Mouse (Mus musculus) T-helper 2 cell (primary cell): ENCODE results near the gene Wdr54.

Source experiments
- in situ Hi-C: fragments of 300-600 bp; cut with MboI, MseI; formaldehyde crosslinking; loops from one replicate; pipeline ENCODE4 v1.15.1; 2025; ENCODE audit warnings: high pct_unique_total_duplicates

Gene Wdr54

GRCm38 (mm10) chr6:83131469-83132034, 24.6 kb downstream of the Wdr54 start:
- in situ Hi-C loops = no loop called here

GRCm38 (mm10) chr6:83127419-83127818, 28.8 kb downstream of the Wdr54 start:
- in situ Hi-C loops = no loop called here

DNA sequence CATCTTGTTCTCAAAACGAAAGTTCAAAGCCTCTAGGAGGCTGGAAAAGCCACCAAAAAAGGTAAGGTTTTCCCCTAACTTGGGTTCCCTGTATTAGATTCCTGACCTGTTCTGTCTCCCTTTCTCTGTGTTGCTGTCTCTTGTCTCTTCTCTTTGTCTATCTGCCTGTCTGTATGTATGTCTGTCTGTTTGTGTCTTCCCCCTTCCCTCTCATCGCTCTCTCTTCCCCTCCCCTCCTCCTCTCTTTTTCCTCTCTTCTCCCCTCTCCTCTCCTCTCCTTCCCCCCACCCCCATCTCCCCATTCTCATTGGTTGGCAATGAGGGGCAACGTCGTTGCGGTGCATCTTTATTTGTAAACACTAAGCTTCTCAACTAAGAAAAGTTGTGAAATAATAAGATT, 30.9 kb downstream of the Wdr54 start, which contains the start of gene Ino80b:
TSS of gene Ino80b (minus strand) at position 101 of the 400 bp plus-strand sequence.
- in situ Hi-C loops = no loop called here

DNA sequence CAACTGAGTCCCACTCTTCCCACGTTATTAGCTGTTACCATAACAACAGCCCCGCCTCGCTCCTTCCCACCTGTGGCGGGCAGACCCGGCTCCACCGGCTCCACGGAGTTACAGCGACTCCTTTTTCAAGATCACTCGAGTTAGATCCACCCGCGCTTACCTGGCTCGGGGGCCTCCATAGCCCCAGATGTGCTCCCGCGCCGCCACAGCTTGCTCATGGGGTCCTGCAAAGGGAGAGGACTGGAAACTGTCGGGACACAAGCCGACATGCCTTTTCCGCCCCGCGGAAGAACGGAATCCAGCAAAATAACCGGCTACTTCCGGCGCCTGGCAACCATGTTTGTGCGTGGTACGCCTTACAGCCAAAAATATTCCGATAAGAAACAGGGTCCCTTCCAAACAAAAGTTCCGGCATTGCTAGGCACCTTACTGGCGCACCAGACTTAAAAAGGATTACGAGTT, 31.3 kb downstream of the Wdr54 start:
- in situ Hi-C loops = no loop called here

DNA sequence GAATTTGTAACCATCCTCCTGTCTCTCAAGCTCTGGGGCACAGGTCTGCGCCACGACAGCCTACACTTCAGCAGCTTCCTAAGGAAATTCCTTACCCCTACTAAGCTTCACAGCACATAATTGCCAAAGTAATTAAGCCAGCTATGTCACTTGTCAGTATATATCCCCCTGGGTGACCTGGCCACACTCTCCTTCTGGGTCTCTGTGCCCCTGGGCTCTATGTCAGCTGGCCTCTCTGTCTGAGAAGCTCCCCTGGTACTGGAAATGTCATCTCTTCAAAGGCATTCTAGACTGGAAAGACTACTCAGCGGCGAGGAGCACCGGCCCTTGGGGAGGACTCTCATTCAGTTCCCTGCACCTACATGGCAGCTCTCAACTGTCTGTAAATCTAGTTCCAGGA, 33.2 kb downstream of the Wdr54 start:
- in situ Hi-C loops = no loop called here

GRCm38 (mm10) chr6:83121863-83122710, 34.1 kb downstream of the Wdr54 start:
- in situ Hi-C loops = no loop called here

- in situ Hi-C loops = no loop called here
These were observed 35.0 kb downstream of the Wdr54 start, which contains the start of gene Wbp1 for GRCm38 (mm10) chr6:83120930-83121862. Wbp1 (minus strand) TSS chr6:83121559.

DNA sequence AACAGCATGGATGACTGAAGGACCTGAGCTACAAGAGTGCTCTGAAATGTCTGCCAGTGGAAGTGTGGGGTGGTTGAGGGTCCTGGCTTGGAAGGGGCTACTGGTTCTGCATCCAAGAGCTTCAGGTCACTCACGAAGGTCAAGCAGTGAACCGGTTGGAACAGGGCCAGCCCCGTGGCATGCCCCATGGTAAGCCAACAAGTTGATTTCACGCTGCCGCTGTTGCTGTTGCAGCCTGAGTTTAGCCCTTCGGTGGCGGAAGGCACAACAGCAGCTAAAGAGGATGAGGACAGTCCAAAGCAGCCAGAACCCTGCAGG, 36.5 kb downstream of the Wdr54 start:
- in situ Hi-C loops = loop anchor here (5.0 kb wide), 1 partner anchor 42 kb away; the partner anchor contains the start of gene Pcgf1

DNA sequence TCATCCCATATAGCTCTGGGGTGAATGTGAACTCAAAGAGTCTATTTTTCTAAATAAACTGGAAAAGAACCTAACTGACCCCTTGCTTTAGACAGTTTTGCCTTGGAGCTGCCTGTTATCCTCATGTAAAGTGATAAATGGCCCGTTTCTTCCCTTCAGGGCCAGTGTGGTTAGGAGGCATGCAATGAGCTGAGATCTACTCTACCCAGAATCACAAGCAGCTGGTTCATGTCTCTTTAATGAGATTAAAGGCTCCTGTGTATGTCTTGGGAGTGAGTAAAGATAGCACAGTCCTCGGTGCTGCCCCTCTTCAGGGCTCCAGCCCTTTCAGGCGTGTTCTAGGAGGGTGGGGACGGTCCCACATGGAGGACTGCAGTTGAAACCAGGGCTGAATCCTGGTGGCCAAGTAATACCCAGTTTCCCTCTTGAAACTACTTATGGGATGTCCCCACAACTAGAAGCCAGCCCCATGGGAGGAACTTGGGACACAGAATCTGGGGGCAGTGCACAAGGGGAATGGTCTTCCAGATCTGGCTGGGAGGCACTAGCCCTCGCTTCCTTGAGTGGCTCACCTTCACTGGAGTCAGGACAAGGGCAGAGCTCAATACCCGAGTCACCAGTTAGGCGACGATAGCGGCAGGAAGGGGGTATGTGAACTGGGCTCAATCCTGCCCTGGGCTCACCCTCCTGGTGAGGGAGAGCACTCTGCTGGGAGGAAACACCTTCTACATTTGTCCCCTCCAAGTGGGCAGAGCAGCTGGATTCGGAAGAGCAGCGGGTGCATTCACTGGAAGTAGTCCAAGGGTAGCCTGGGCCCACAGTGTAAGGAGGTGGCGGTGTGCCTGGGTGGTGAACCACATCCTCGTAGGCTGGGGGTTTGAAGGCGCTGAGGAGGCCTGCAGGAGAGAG, 37.1 kb downstream of the Wdr54 start:
- in situ Hi-C loops = loop anchor here (5.0 kb wide), 1 partner anchor 42 kb away; the partner anchor contains the start of gene Pcgf1

- in situ Hi-C loops = loop anchor here (5.0 kb wide), 1 partner anchor 41 kb away; the partner anchor contains the start of gene Pcgf1
These were observed 37.8 kb downstream of the Wdr54 start for GRCm38 (mm10) chr6:83118369-83118768.

GRCm38 (mm10) chr6:83117616-83118015, 38.6 kb downstream of the Wdr54 start:
- in situ Hi-C loops = loop anchor here (5.0 kb wide), 1 partner anchor 40 kb away; the partner anchor contains the start of gene Pcgf1

GRCm38 (mm10) chr6:83117165-83117438, 39.1 kb downstream of the Wdr54 start:
- in situ Hi-C loops = loop anchor here (5.0 kb wide), 1 partner anchor 40 kb away; the partner anchor contains the start of gene Pcgf1

DNA sequence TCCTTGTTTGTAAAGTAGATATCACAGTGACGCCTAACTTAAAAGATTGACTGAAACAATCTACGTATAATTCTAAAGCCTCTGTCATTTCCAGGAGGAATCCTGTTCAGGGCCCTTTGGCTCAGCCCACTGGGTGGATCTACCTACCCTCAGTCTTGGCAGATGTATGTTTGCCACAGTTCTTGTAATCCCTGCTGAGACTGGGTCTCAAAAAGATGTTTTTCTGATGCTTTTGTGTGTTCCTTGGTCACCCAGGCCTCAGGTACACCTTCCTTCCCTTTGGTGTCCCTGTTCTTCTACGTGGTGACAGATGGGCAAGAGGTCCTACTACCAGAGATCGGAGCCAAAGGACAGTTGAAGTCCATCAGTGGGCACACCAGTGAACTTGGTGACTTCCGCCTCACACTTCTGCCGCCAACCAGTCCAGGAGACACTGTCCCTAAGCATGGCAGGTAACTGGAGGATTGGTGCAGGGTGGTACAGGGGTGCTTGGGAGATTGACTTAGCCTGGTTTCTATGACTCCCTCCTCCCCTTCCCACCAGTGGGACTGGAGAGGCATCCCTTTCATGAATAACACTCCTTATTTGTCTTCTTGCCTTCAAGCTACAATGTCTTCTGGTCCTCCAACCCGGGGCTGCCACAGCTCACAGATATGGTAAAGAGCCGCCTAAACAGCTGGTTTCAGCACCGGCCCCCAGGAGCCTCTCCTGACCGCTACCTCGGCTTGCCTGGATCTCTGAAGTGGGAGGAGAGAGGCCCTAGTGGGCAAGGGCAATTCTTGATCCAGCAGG, 39.6 kb downstream of the Wdr54 start:
- in situ Hi-C loops = loop anchor here (5.0 kb wide), 1 partner anchor 39 kb away; the partner anchor contains the start of gene Pcgf1

- in situ Hi-C loops = loop anchor here (5.0 kb wide), 1 partner anchor 39 kb away; the partner anchor contains the start of gene Pcgf1
These were observed 40.4 kb downstream of the Wdr54 start for GRCm38 (mm10) chr6:83115682-83116372.

GRCm38 (mm10) chr6:83115011-83115671, 41.1 kb downstream of the Wdr54 start, which contains the start of gene Mogs:
Mogs (plus strand) TSS chr6:83115496.
- in situ Hi-C loops = loop anchor here (5.0 kb wide), 1 partner anchor 38 kb away; the partner anchor contains the start of gene Pcgf1

DNA sequence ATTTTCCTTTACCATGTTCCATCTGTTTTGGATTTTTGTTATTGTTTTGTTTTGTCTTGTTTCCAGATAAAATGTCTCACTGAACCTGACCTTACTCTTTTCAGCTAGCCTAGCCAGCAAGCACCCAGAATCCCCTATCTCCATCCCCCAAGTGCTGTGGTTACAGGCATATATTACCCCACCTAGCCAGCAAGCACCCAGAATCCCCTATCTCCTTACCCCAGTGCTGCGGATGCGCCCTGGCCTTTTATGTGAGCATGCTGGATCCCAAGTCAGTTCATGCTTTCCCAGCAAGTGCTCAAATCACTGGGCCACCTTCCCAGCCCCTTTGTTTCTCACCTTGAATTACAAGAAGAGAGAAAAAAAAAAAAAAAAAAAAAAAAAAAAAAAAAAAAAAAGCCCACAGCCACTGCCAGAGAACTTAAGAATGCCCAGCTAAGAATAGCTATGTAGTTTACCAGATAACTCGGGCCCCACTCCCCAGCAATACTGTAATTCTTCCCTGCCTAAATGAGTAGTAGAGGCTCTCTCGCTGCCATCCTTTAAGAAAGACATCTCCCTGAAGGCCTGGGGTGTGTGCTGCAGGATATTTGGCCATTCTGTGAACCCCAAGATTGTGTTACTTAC, 44.6 kb downstream of the Wdr54 start:
- in situ Hi-C loops = no loop called here

DNA sequence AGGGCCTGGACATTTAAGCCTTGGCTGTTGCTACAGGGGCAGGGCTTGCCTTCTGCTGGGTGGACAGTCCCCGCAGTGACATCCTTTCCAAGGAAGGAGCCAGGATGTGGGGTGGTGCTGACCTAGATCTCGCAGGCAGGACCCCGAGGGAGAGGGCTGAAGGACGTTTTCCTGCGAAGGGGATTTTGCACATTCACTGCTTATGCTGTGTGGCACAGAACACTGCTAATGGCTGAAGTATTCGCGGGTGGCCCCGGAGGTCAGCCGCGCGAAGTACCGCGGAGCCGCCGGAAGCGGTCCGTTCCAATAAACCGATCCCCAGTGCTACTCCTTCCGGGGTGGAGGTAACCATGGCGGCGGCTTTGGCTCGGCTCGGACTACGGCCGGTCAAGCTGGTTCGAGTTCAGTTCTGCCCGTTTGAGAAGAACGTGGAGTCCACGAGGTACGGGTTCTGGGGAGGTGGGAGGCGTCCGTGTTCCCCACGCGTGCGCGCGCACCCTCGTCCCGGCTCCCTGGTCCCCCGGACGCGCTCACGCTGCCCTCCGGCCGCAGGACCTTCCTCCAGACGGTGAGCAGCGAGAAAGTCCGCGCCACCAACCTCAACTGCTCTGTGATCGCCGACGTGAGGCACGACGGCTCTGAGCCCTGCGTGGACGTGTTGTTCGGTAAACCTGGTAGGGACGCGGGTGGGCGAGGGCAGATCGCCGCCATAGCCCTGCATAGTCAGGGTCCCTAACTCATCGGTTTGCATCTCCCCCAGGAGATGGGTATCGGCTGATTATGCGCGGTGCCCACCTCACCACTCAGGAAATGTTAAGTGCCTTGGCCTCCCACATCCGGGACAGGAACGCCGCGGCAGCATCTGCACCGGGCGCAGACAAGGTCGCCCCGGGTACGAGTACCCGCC, 47.2 kb downstream of the Wdr54 start, which contains the start of gene Mrpl53:
TSS of gene Mrpl53 (plus strand) at position 279 of the 907 bp plus-strand sequence.
- in situ Hi-C loops = no loop called here
